9 mouse cellular contexts compared by ENCODE assay signal in the genomic region with DNA sequence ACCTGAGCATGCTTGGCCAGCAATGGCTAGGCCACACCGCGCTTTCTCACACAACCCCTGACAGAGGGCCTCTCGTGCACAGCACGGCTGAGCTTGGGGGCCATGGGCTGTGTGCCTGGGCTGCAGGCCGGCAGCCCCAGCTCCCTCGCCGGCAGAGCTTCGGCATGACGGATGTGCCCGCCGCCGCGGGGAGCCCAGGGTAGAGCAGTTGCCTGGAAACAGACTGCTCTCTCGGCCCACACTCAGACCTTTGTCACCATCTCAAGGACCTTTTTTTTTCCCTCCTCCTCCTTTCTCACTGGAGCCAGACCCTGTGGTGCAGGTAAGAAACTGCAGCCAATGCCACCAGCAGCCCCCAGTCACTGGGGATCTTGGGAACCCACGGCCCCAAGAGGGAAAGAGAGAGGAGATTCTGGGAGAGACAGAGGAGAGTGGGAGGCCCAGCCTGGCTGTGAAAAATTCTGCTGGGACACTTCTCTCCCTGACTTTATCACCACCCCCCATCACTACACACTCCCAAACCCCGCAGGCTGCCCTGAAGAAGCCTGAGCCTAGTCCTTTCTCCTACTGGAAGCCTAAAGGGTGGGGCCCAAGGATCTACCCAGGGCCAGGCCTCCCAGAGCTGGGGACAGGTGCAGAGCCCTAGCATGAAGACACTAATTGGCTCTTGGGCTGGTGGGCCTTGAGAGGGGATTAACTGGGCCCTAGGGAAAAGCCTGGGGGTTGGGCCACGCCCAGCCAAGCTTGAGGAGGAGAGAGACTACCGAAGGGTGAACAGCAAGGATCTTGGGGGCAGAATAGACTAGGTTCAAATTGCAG. TPM values are rescaled to one million over a fixed set of nuclear protein-coding genes. Genes with fewer than 3 reads are reported as not detected.
DNase-seq lines count a peak whose midpoint lies in the region; ATAC-seq and TF ChIP-seq lines count a peak whose summit lies in the region.
"Had no signal": no experiment of that assay in that cellular context is flagged by ENCODE, and none has a peak within 500 bp of the region (broad histone marks: within the 10 kb centered on the region; RNA-seq: fewer than 3 reads in every experiment).

No protein-coding gene starts in this region.

- TF ChIP-seq CTCF in heart, adult 2 months (IDR thresholded peaks at IDR 0.05): no peak

- peak; percentile 46 for ATAC-seq in heart, embryonic 16.5 days (replicated peaks; ENCODE audit: extremely low read depth, insufficient read depth, low FRiP score)
- ATAC-seq in hindbrain, embryonic 15.5 days (ENCODE audit: low FRiP score, low read depth): peak; percentile 71
- no peak for ATAC-seq in activated CD4-positive, CD25-positive, alpha-beta regulatory T cell, adult 4 months

- no peak for DNase-seq in heart, adult 2 months
- DNase-seq in ES-CJ7 (ENCODE audit: low read depth, low spot score): peak; percentile 38
- peak; percentile 70 to 75 for DNase-seq in cerebellum, postnatal 36 days
- peak; percentile 62 for DNase-seq in neural tube, embryonic 10.5 days (ENCODE audit: extremely low spot score, low spot score)
- DNase-seq in thymus, postnatal 10 days (ENCODE audit: low spot score in 2 of 2): no peak

- TF ChIP-seq POLR2A in heart, adult 2 months (IDR thresholded peaks at IDR 0.05; ENCODE audit: insufficient read depth, low read depth, low read length): no peak

- H3K9ac ChIP-seq in heart, embryonic 16.5 days (ENCODE audit: low read length): peak overlapping the region; percentile 54
- H3K9ac ChIP-seq in heart, adult 2 months (ENCODE audit: low read depth, low read length): no peak overlapping the region
- H3K9ac ChIP-seq in hindbrain, embryonic 15.5 days: no peak overlapping the region

- H3K79me2 ChIP-seq in heart, adult 2 months (replicated peaks; ENCODE audit: control insufficient read depth, insufficient read depth, low read length): no peaks in the 10 kb centered on the region

- no peaks in the 10 kb centered on the region for H3K27me3 ChIP-seq in heart, embryonic 16.5 days (ENCODE audit: control insufficient read depth, insufficient read depth, low read length)
- no peaks in the 10 kb centered on the region for H3K27me3 ChIP-seq in heart, adult 2 months (ENCODE audit: control insufficient read depth, insufficient read depth, low read length)
- no peaks in the 10 kb centered on the region for H3K27me3 ChIP-seq in hindbrain, embryonic 15.5 days

- peak overlapping the region; percentile 40; the same call in 1 of the 2 replicates for H3K4me2 ChIP-seq in heart, embryonic 16.5 days (ENCODE audit: low read depth, low read length)
- peak overlapping the region; percentile 29 for H3K4me2 ChIP-seq in hindbrain, embryonic 15.5 days

- peaks cover 22% of the 10 kb centered on the region for H3K4me1 ChIP-seq in heart, embryonic 16.5 days (ENCODE audit: control insufficient read depth, insufficient read depth, low read length)
- H3K4me1 ChIP-seq in heart, adult 2 months (ENCODE audit: control insufficient read depth, insufficient read depth, low read length): no peaks in the 10 kb centered on the region
- H3K4me1 ChIP-seq in hindbrain, embryonic 15.5 days (replicated peaks): peaks cover 51% of the 10 kb centered on the region

- WGBS in heart, embryonic 16.5 days: 19% methylated on average over 18 of the region's 18 CpGs
- WGBS in heart, adult 2 months: 43% methylated on average over 18 of the region's 18 CpGs
- 8% methylated on average over 18 of the region's 18 CpGs for WGBS in hindbrain, embryonic 15.5 days

- intact Hi-C loops in heart, adult 2 months (cut with DNase I): no loop called here

- no peaks in the 10 kb centered on the region for H3K9me3 ChIP-seq in heart, embryonic 16.5 days (replicated peaks; ENCODE audit: control insufficient read depth, low read length)
- no peaks in the 10 kb centered on the region for H3K9me3 ChIP-seq in hindbrain, embryonic 15.5 days
- H3K9me3 ChIP-seq: G1E had no signal

- H3K27ac ChIP-seq in heart, embryonic 16.5 days (ENCODE audit: low read length): 0 out of 2 replicates have a peak overlapping the region, but pooled peaks have one; percentile 44
- H3K27ac ChIP-seq in heart, adult 2 months: no peak overlapping the region
- peak overlapping the region; percentile 74 for H3K27ac ChIP-seq in hindbrain, embryonic 15.5 days (replicated peaks)

- H3K36me3 ChIP-seq in heart, embryonic 16.5 days (ENCODE audit: control insufficient read depth, insufficient read depth): no peaks in the 10 kb centered on the region
- no peaks in the 10 kb centered on the region for H3K36me3 ChIP-seq in heart, adult 2 months (ENCODE audit: control insufficient read depth, insufficient read depth, low read length)
- no peaks in the 10 kb centered on the region for H3K36me3 ChIP-seq in hindbrain, embryonic 15.5 days

- TF ChIP-seq EP300 in heart, adult 2 months (IDR thresholded peaks at IDR 0.05; ENCODE audit: insufficient read depth, low read depth, low read length): no peak

- no peak overlapping the region for H3K4me3 ChIP-seq in heart, embryonic 16.5 days (ENCODE audit: low read length)
- no peak overlapping the region for H3K4me3 ChIP-seq in heart, adult 2 months
- no peak overlapping the region for H3K4me3 ChIP-seq in hindbrain, embryonic 15.5 days

RNA-seq across cellular contexts. Expression of gene 4930404H24Rik, which starts 16.8 kb away (rescaled TPM):
- not detected in 2 replicates for polyA plus RNA-seq in heart, embryonic 16.5 days (2015; fragmentation: Nextera tagmentation; extraction: Ambion mirVana)
- total RNA-seq in heart, adult 2 months (2021): not detected
- not detected in 2 replicates for polyA plus RNA-seq in heart, adult 2 months (2012; rRNA removed)
- polyA plus RNA-seq in hindbrain, embryonic 15.5 days (2015; fragmentation: Nextera tagmentation; extraction: Ambion mirVana): not detected in 2 replicates
- polyA plus RNA-seq in activated CD4-positive, CD25-positive, alpha-beta regulatory T cell, adult 4 months (2017; shearing (Covaris generic)): not detected
- total RNA-seq: G1E had no signal
- polyA plus RNA-seq: G1E had no signal

RNA-seq across cellular contexts. Expression of gene Nol4l, which starts 20.4 kb away (rescaled TPM):
- polyA plus RNA-seq in heart, embryonic 16.5 days (2015; fragmentation: Nextera tagmentation; extraction: Ambion mirVana): 7.0 and 8.5 TPM in 2 replicates
- total RNA-seq in heart, adult 2 months (2021): 1 to 10 TPM; 3.5 to 4.4 TPM
- 3.9 and 4.0 TPM in 2 replicates for polyA plus RNA-seq in heart, adult 2 months (2012; rRNA removed)
- 42.6 and 45.4 TPM in 2 replicates for polyA plus RNA-seq in hindbrain, embryonic 15.5 days (2015; fragmentation: Nextera tagmentation; extraction: Ambion mirVana)
- 1 to 10 TPM; 2.7 to 3.5 TPM for polyA plus RNA-seq in activated CD4-positive, CD25-positive, alpha-beta regulatory T cell, adult 4 months (2017; shearing (Covaris generic))

Comparison
In these comparisons a context has a peak if more than half of its experiments do, and no peak if none do; other contexts are left out.
1. DNase-seq: peak in ES-CJ7 (single experiment), cerebellum, postnatal 36 days (2 of 2) and neural tube, embryonic 10.5 days (single experiment); none in heart, adult 2 months (0 of 2) and thymus, postnatal 10 days (0 of 2).